Comparison of ENCODE assay signal across 22 mouse cellular contexts in the genomic region with DNA sequence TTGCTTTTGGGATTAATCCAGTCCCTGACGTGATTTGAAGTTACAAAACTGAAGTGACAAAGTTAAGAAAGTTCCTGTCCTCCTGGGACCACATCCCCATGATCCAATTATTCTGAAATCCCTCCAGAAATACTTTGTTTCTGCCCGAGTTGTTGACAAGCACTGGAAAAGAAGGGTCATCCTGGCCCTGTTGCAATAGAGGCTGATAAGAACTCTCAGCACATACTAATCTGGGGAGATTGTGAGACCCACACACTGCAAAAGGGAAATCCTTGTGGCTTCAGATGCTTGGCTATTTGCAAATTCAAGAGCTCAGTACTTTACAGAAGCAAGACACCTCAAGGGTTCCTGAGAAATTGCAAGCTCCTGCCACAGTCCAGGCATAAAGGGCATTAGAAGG. TPM values are rescaled to one million over a fixed set of nuclear protein-coding genes. Genes with fewer than 3 reads are reported as not detected.
"Had no signal": no experiment of that assay in that cellular context is flagged by ENCODE, and none has a peak within 500 bp of the region (broad histone marks: within the 10 kb centered on the region; RNA-seq: fewer than 3 reads in every experiment).

No protein-coding gene starts in this region.

- H3K27me3 ChIP-seq: lung, embryonic 15.5 days; midbrain, embryonic 12.5 days; neural tube, embryonic 12.5 days; stomach, embryonic 15.5 days had no signal

- H3K9me3 ChIP-seq: lung, embryonic 15.5 days; midbrain, embryonic 10.5 days; midbrain, embryonic 12.5 days; neural tube, embryonic 12.5 days; stomach, embryonic 15.5 days had no signal

- H3K27ac ChIP-seq: liver, embryonic 14.5 days; lung, embryonic 15.5 days; midbrain, embryonic 10.5 days; midbrain, embryonic 12.5 days; neural tube, embryonic 12.5 days; stomach, embryonic 15.5 days; stomach, postnatal 0 days had no signal

- H3K4me3 ChIP-seq: lung, embryonic 15.5 days; midbrain, embryonic 10.5 days; midbrain, embryonic 12.5 days; neural tube, embryonic 12.5 days; stomach, embryonic 15.5 days had no signal

- H3K4me1 ChIP-seq: midbrain, embryonic 10.5 days; midbrain, embryonic 12.5 days; neural tube, embryonic 12.5 days; stomach, embryonic 15.5 days had no signal

- H3K9ac ChIP-seq: liver, embryonic 14.5 days; lung, embryonic 15.5 days; midbrain, embryonic 12.5 days; neural tube, embryonic 12.5 days; stomach, embryonic 15.5 days had no signal

- H3K4me2 ChIP-seq: lung, embryonic 15.5 days; midbrain, embryonic 12.5 days; neural tube, embryonic 12.5 days; stomach, embryonic 15.5 days had no signal

- ATAC-seq: midbrain, embryonic 16.5 days had no signal

- H3K36me3 ChIP-seq: lung, embryonic 15.5 days; midbrain, embryonic 10.5 days; midbrain, embryonic 12.5 days; neural tube, embryonic 12.5 days; stomach, embryonic 15.5 days had no signal

- DNase-seq: lung, postnatal 4 days; midbrain, embryonic 14.5 days; right cerebral cortex, postnatal 14 days; thymus, adult 2 months; thymus, postnatal 25 days; thymus, postnatal 4 days had no signal

RNA-seq across cellular contexts. Expression of a gene that starts 1.5 kb away (rescaled TPM):
- total RNA-seq: megakaryocyte, adult 5-6 weeks; megakaryocyte-erythroid progenitor cell, adult 5-6 weeks; neutrophil, adult 5-6 weeks had no signal
- polyA plus RNA-seq: liver, embryonic 14.5 days; liver, embryonic 16.5 days; lung, embryonic 15.5 days; midbrain, embryonic 10.5 days; midbrain, embryonic 12.5 days; midbrain, embryonic 14.5 days; midbrain, embryonic 16.5 days; neural tube, embryonic 12.5 days; neural tube, embryonic 14.5 days; spleen, adult 2 months; stomach, embryonic 15.5 days; stomach, postnatal 0 days; testis, adult 2 months; thymus, adult 2 months; urinary bladder, adult 2 months had no signal

RNA-seq across cellular contexts. Expression of a gene that starts 42.5 kb away (rescaled TPM):
- total RNA-seq: megakaryocyte, adult 5-6 weeks; megakaryocyte-erythroid progenitor cell, adult 5-6 weeks; neutrophil, adult 5-6 weeks had no signal
- polyA plus RNA-seq: midbrain, embryonic 12.5 days; midbrain, embryonic 14.5 days; neural tube, embryonic 12.5 days; neural tube, embryonic 14.5 days had no signal

RNA-seq across cellular contexts. Expression of a gene that starts 45.3 kb away (rescaled TPM):
- total RNA-seq: megakaryocyte, adult 5-6 weeks; megakaryocyte-erythroid progenitor cell, adult 5-6 weeks; neutrophil, adult 5-6 weeks had no signal
- polyA plus RNA-seq: midbrain, embryonic 10.5 days had no signal

RNA-seq across cellular contexts. Expression of a gene that starts 51.4 kb away (rescaled TPM):
- total RNA-seq: megakaryocyte, adult 5-6 weeks; megakaryocyte-erythroid progenitor cell, adult 5-6 weeks; neutrophil, adult 5-6 weeks had no signal
- polyA plus RNA-seq: liver, embryonic 14.5 days; liver, embryonic 16.5 days; lung, embryonic 15.5 days; midbrain, embryonic 10.5 days; midbrain, embryonic 12.5 days; midbrain, embryonic 14.5 days; midbrain, embryonic 16.5 days; neural tube, embryonic 12.5 days; neural tube, embryonic 14.5 days; spleen, adult 2 months; stomach, embryonic 15.5 days; stomach, postnatal 0 days; testis, adult 2 months; thymus, adult 2 months; urinary bladder, adult 2 months had no signal
